Mouse (Mus musculus) layer of hippocampus, postnatal 10 days (tissue): Measurements from ENCODE around the gene Cops2. TPM values are rescaled to one million over a fixed set of nuclear protein-coding genes. Genes with fewer than 3 reads are reported as not detected.

Source experiments
- DNase-seq, 2 experiments: peaks; one replicate each; pipeline ENCODE4 v3.0.0; 2021; ENCODE audit warnings: low spot score in 2 of 2
- long read RNA-seq: library from polyadenylated mRNA; stranded (forward); transcript quantifications from one replicate; pipeline ENCODE4 v2.0.0, GENCODE M21; 2023
- total RNA-seq, 2 experiments: library from RNA; stranded (reverse); gene quantifications; 2 replicates each; pipeline ENCODE4 v1.2.3; 2021

Gene Cops2
- 100 to 1,000 TPM; 106 to 124 TPM for total RNA-seq
- long read RNA-seq, transcript Cops2-201 (13 exons, 2,073 nt) = major isoform, 42 of 70 reads
- long read RNA-seq, transcript Cops2-203 (13 exons, 3,392 nt) = minor isoform, 23 of 70 reads
- long read RNA-seq, partial matches to known transcripts = 5 of 70 reads
- long read RNA-seq, other reads (novel, unspliced or antisense) = 0 of 70 reads

GRCm38 (mm10) chr2:125858521-125859280, at the start of gene Cops2, which contains the start of gene Galk2:
TSS of gene Cops2 (minus strand) at chr2:125859139.
TSS of gene Galk2 (plus strand) at chr2:125859109.
- DNase-seq = peak; percentile 93 to 95

- DNase-seq = no peak
These were observed 48.8 kb upstream of the Cops2 start for GRCm38 (mm10) chr2:125907580-125908255.

DNA sequence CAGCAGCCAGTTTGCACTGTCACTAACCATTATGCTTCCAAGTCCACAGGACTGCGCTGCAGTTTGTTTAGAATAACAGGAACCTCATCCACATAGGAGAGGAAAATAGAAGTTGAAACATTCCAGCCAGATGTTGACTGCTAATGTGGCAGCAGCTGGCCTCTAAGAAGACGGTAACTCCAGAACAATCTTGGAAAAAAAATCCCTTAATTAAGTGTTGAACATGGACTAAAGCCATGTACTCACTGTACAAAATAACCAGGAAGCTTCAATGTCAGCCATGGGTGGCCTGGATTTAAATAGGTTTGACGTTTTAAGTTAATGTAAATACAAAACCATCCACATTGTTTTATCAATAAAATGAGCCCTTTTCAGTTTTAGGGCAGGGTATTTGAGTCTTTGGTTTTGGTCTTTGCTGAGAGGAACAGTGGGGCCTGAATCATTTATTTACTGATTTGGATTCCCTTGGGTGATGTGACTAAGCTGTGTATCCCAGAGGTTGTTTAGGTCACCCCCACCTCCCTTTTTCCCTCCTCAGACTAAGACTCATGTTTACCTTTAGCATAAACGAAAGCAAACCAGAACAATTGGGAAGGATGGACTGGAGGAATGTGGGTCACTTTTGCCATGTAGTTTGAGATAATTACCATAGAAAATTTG, 47.6 kb upstream of the Cops2 start:
- no peak for DNase-seq

- DNase-seq = no peak
These were observed 42.5 kb upstream of the Cops2 start for GRCm38 (mm10) chr2:125901426-125901825.

DNA sequence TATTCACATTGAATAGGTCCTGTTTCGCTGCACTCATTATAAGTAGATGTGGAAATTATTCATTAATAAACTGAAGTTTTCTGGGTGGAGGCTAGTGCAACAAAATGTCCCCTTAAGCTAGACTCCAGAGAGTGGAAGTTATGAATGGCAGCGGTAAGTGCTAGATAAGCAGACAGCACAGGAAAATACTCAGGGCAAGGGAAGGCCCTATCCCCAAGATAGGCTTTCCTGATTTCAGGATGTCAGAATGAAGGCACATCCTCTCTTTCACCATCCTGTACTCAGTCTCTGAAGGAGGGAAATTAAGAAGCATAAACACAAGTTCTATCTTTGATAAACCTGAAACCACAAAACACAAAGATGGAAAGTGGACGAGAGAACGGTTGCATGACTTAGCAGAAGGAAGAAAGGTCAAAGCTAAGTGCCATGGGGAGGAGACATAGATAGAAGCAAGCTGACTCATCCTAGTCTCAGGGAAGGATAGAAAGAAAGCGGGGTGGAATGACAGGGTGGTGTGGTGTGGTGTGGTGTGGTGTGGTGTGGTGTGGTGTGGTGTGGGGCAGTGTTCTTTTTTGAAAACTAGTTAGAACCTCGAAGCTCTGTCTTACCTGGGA, 42.0 kb upstream of the Cops2 start:
- no peak for DNase-seq

GRCm38 (mm10) chr2:125896355-125896754, 37.4 kb upstream of the Cops2 start:
- no peak for DNase-seq

GRCm38 (mm10) chr2:125895099-125895498, 36.2 kb upstream of the Cops2 start:
- no peak for DNase-seq

DNA sequence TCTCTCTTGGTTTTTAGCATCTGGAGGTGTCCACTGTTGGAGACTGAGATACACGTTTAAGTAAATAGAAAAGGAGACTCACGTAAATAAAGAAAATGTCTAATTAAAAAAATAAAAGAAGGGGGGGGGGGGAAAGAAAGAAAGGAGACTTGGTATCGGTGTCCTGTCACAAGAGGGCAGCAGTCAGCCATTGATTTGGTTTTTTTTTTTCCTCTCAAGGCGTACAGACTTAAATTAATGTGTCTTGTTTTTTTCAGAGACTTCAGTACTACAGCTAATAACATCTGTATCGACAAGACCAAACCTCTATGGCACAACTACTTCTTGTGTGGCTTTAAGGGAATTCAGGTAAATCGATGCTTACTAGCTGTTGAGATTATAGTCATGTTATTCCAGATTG, 34.2 kb upstream of the Cops2 start:
- peak; percentile 43 to 60 for DNase-seq

- peak in 1 of 2 experiments; percentile 18 for DNase-seq
These were observed 27.1 kb upstream of the Cops2 start for GRCm38 (mm10) chr2:125885891-125886576.

DNA sequence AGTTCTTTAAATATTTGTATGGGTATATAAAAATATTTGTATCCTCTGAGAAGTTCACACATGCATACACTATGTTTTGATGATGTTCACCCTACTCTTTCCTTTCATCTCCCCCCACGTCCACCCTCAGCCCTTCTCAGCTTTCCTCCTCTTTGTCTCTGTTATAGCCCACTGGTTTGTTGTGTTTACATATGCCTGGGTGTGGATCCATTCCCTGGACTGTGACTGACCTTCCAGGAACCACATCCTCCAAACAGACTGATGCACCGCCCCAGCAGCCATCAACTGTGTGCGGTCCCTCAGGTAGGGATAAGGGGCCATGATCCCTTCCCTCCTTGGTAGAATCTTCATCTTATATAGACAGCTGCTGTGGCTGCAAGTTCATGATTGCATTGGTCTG, 11.2 kb upstream of the Cops2 start:
- no peak for DNase-seq

DNA sequence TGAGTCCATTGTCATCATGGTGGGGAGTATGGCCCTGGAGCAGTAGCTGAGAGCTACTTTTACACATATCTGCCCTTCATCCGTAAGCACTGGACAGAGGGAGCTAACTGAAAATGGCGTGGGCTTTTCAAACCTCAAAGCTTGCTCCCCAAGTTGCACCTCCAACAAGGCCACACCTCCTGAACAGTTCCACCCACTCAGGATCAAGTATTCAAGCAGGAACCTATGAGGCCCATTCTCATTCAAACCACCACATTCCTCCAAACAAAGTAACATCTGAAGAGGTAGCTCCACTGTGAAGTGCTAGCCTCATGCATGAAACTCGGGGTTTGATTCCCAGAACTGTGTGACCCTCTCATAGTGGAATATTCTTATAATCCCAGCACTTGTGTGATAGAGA, 9.4 kb upstream of the Cops2 start:
- DNase-seq = no peak

GRCm38 (mm10) chr2:125866058-125866740, 7.3 kb upstream of the Cops2 start:
- DNase-seq = peak; percentile 25 to 44

DNA sequence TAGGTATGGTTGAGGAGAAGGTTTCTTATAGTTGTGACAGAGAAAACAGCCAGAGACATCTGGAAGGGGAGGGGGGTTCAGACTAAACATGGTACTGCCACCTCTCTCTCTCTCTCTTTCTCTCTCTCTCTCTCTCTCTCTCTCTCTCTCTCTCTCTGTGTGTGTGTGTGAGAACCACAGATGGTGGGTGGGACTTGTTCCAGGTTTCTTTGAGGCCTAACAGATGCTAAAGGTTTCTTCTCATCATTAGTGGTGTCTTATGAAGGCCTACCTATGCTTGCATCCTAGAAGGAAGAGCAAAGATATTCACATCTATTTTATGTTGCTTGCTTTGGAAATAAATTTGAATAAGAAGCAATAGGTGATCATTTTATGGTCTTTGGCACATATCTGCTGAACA, 6.6 kb upstream of the Cops2 start:
- DNase-seq = no peak

- DNase-seq = no peak
These were observed 5.6 kb upstream of the Cops2 start for GRCm38 (mm10) chr2:125864551-125864950.

- DNase-seq = no peak
These were observed 4.9 kb upstream of the Cops2 start for GRCm38 (mm10) chr2:125863799-125864198.

DNA sequence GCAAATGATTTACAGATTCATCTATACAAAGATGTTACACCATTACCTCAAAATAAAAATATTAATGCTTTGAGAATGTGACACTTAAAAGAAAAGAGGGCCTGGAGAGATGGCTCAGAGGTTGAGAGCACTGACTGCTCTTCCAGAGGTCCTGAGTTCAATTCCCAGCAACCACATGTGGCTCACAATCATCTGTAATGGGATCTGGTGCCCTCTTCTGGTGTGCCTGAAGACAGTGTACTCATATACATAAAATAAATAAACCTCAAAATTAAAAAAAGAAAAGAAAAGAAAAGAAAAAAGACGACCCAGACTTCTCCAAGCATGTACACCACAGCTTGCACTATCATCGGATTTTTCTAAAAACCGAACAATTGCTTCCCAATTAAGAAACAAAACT, 1.2 kb downstream of the Cops2 start:
- DNase-seq = no peak

DNA sequence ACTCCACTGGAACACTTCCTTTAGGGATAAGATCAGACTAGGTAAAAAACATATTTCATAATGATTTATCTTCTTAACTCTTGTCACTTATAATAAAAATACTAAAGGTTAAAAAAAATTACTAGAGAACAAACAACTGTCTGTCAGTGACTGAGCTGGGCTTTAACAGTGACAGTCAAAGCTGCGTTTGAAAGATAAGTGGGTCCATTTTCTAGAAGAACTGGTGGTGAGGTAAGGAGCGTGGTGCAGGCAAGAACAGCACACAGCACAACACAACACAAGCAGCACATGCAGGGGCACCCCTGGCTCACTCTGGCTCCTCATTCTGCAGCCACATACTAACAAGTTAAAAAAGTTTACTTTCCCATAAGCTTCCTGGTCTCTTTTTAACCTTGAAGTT, 7.7 kb downstream of the Cops2 start:
- DNase-seq = no peak

GRCm38 (mm10) chr2:125838708-125839284, 20.1 kb downstream of the Cops2 start:
- DNase-seq = no peak

- no peak for DNase-seq
These were observed 20.8 kb downstream of the Cops2 start for GRCm38 (mm10) chr2:125838091-125838490.

- no peak for DNase-seq
These were observed 29.0 kb downstream of the Cops2 start for GRCm38 (mm10) chr2:125829924-125830323.
